In the genomic region with DNA sequence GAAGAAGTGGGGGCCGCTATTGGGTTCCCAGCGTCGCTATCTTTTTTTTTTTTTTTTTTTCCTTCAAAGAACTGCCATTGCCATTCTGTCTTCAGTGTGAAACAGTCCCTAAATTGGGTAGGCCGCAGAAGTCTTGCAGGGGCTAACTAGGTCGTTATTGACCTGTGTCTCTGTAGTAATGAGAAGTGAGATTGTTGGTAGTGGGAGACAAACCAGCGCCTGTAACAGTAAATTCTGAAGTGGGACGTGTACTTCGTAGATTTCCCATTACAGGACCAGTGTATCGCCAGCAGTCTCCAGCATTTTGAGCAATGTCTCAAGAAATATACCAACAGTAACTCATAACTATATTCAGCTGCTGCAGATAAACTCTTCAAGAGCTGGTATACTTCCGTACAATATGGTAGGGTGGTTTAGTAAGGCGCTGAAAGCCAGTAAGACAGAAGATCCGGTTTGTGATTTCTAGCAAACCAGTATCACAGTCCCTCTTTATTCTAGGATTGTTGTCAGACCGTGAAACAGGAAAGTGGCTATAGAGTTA, we compare ENCODE assay signal across 8 mouse cellular contexts. TPM values are rescaled to one million over a fixed set of nuclear protein-coding genes. Genes with fewer than 3 reads are reported as not detected.
DNase-seq lines count a peak whose midpoint lies in the region; ATAC-seq and TF ChIP-seq lines count a peak whose summit lies in the region.

No protein-coding gene starts in this region.

- 4% methylated on average over 13 of the region's 13 CpGs for WGBS in forebrain, embryonic 16.5 days

- no peak for TF ChIP-seq CTCF in left cerebral cortex, adult 2 months (IDR thresholded peaks at IDR 0.05)

- no peak for DNase-seq in left cerebral cortex, adult 2 months (ENCODE audit: extremely low spot score in 1 of 2, low spot score in 2 of 2)
- DNase-seq in left cerebral cortex, postnatal 4 days = no peak
- peak; percentile 6 for DNase-seq in T-cell, adult 2 months (ENCODE audit: low spot score)
- no peak for DNase-seq in left cerebral cortex, postnatal 36 days (ENCODE audit: low spot score in 2 of 2)
- DNase-seq in spleen, postnatal 14 days (ENCODE audit: low spot score in 2 of 2) = no peak
- DNase-seq in cerebellum, adult 9-11 months = no peak

- H3K36me3 ChIP-seq in forebrain, embryonic 16.5 days (ENCODE audit: control insufficient read depth, insufficient read depth) = peaks cover 8% of the 10 kb centered on the region

- H3K9ac ChIP-seq in forebrain, embryonic 16.5 days (replicated peaks; ENCODE audit: low read depth, low read length) = peak overlapping the region; percentile 98

- ATAC-seq in forebrain, embryonic 16.5 days = no peak
- peak; percentile 31; the same call in 1 of the 2 replicates for ATAC-seq in megakaryocyte-erythroid progenitor cell, adult 5-6 weeks (replicated peaks; ENCODE audit: low FRiP score, low TSS enrichment, poor library complexity, severe bottlenecking)

- no peaks in the 10 kb centered on the region for H3K9me3 ChIP-seq in forebrain, embryonic 16.5 days (ENCODE audit: control insufficient read depth, low read length)

- peak overlapping the region; percentile 96 for H3K4me2 ChIP-seq in forebrain, embryonic 16.5 days (ENCODE audit: low read length)

- H3K4me3 ChIP-seq in left cerebral cortex, adult 2 months = peak overlapping the region; percentile 69
- peak overlapping the region; percentile 90 for H3K4me3 ChIP-seq in forebrain, embryonic 16.5 days (replicated peaks; ENCODE audit: low read length)

- peak overlapping the region; percentile 92 for H3K27ac ChIP-seq in left cerebral cortex, adult 2 months
- H3K27ac ChIP-seq in forebrain, embryonic 16.5 days (ENCODE audit: low read length) = peak overlapping the region; percentile 82

- intact Hi-C loops in left cerebral cortex, adult 2 months (cut with DNase I) = loop anchor here (5.0 kb wide), 3 partner anchors 70 to 140 kb away; a partner anchor contains a TSS
- intact Hi-C loops in left cerebral cortex, postnatal 4 days (cut with DNase I) = no loop called here
- intact Hi-C loops in left cerebral cortex, postnatal 36 days (cut with DNase I) = loop anchor here (5.0 to 10.0 kb wide), 2 partner anchors 67 to 140 kb away; a partner anchor contains a TSS

- peaks cover 10% of the 10 kb centered on the region for H3K4me1 ChIP-seq in forebrain, embryonic 16.5 days (replicated peaks; ENCODE audit: control insufficient read depth, insufficient read depth, low read length)

- H3K27me3 ChIP-seq in forebrain, embryonic 16.5 days (replicated peaks; ENCODE audit: control insufficient read depth, insufficient read depth, low read length) = no peaks in the 10 kb centered on the region

RNA-seq across cellular contexts. Expression of a gene that starts 0.8 kb away (rescaled TPM):
- total RNA-seq in left cerebral cortex, adult 2 months (2021) = 100 to 1,000 TPM; 108 to 115 TPM
- total RNA-seq in left cerebral cortex, postnatal 4 days (2021) = 100 to 1,000 TPM; 155 to 170 TPM
- polyA plus RNA-seq in forebrain, embryonic 16.5 days (2015; fragmentation: Nextera tagmentation; extraction: Ambion mirVana) = 265 and 292 TPM in 2 replicates
- total RNA-seq in megakaryocyte-erythroid progenitor cell, adult 5-6 weeks (2014; fragmentation: Nextera tagmentation) = 248 and 394 TPM in 2 replicates
- total RNA-seq in megakaryocyte-erythroid progenitor cell, adult 5-6 weeks (2017) = 771 and 927 TPM in 2 replicates
- total RNA-seq in left cerebral cortex, postnatal 36 days (2021) = 100 to 1,000 TPM; 111 to 126 TPM

RNA-seq across cellular contexts. Expression of a gene that starts 23.2 kb away (rescaled TPM):
- total RNA-seq in left cerebral cortex, adult 2 months (2021) = 10 to 100 TPM; 13.5 to 15.2 TPM
- total RNA-seq in left cerebral cortex, postnatal 4 days (2021) = 10 to 100 TPM; 12.4 to 15.5 TPM
- 25.2 and 27.7 TPM in 2 replicates for polyA plus RNA-seq in forebrain, embryonic 16.5 days (2015; fragmentation: Nextera tagmentation; extraction: Ambion mirVana)
- total RNA-seq in megakaryocyte-erythroid progenitor cell, adult 5-6 weeks (2014; fragmentation: Nextera tagmentation) = 27.3 and 60.1 TPM in 2 replicates
- total RNA-seq in megakaryocyte-erythroid progenitor cell, adult 5-6 weeks (2017) = 43.5 and 86.1 TPM in 2 replicates
- total RNA-seq in left cerebral cortex, postnatal 36 days (2021) = 10 to 100 TPM; 11.4 to 12.8 TPM

RNA-seq across cellular contexts. Expression of a gene that starts 34.9 kb away (rescaled TPM):
- 100 to 1,000 TPM; 134 to 137 TPM for total RNA-seq in left cerebral cortex, adult 2 months (2021)
- 100 to 1,000 TPM; 113 to 117 TPM for total RNA-seq in left cerebral cortex, postnatal 4 days (2021)
- polyA plus RNA-seq in forebrain, embryonic 16.5 days (2015; fragmentation: Nextera tagmentation; extraction: Ambion mirVana) = 15.6 and 18.2 TPM in 2 replicates
- 31.5 and 37.1 TPM in 2 replicates for total RNA-seq in megakaryocyte-erythroid progenitor cell, adult 5-6 weeks (2014; fragmentation: Nextera tagmentation)
- 39.3 and 67.1 TPM in 2 replicates for total RNA-seq in megakaryocyte-erythroid progenitor cell, adult 5-6 weeks (2017)
- total RNA-seq in left cerebral cortex, postnatal 36 days (2021) = 100 to 1,000 TPM; 132 to 159 TPM

RNA-seq across cellular contexts. Expression of a gene that starts 40.4 kb away (rescaled TPM):
- 10 to 100 TPM; 49.2 to 53.7 TPM for total RNA-seq in left cerebral cortex, adult 2 months (2021)
- 100 to 1,000 TPM; 136 to 142 TPM for total RNA-seq in left cerebral cortex, postnatal 4 days (2021)
- 71.7 and 81.2 TPM in 2 replicates for polyA plus RNA-seq in forebrain, embryonic 16.5 days (2015; fragmentation: Nextera tagmentation; extraction: Ambion mirVana)
- total RNA-seq in megakaryocyte-erythroid progenitor cell, adult 5-6 weeks (2014; fragmentation: Nextera tagmentation) = 25.4 and 31.5 TPM in 2 replicates
- 35.8 and 41.7 TPM in 2 replicates for total RNA-seq in megakaryocyte-erythroid progenitor cell, adult 5-6 weeks (2017)
- total RNA-seq in left cerebral cortex, postnatal 36 days (2021) = 10 to 100 TPM; 54.4 to 57.9 TPM
